Mouse (Mus musculus): Measurements from ENCODE around the gene Slc19a3.

Gene Slc19a3

GRCm38 (mm10) chr1:83038109-83038672 is at the start of gene Slc19a3:
TSS of gene Slc19a3 (minus strand) at chr1:83038448.
- CTCF ChIA-PET, result no interaction called here

GRCm38 (mm10) chr1:83084790-83085189 is 46.5 kb upstream of the Slc19a3 start:
- CTCF ChIA-PET, result no interaction called here

DNA sequence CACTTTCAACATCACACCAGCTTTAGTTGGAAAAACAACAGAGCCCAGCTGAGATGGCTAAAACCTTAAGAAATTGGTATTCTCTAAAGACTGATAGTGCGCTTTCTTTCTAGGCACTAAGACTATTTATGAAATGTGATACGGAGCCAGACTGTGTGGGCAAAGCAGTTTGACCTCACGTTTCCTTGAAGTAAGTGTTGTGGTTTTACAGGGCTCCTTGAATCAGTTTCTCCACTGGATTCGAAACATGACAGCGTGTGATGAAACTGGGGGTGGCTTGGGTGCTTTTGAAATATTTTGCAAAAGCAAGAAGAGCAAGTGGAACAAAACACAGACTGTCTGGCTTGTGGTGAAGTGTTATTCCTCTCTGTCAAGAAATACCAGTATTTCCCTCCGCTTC is 38.8 kb upstream of the Slc19a3 start:
- CTCF ChIA-PET, result interaction anchor here (0.5 kb wide), 1 partner anchor 222 kb away, joined by 7 read pairs; no protein-coding TSS in a partner anchor

DNA sequence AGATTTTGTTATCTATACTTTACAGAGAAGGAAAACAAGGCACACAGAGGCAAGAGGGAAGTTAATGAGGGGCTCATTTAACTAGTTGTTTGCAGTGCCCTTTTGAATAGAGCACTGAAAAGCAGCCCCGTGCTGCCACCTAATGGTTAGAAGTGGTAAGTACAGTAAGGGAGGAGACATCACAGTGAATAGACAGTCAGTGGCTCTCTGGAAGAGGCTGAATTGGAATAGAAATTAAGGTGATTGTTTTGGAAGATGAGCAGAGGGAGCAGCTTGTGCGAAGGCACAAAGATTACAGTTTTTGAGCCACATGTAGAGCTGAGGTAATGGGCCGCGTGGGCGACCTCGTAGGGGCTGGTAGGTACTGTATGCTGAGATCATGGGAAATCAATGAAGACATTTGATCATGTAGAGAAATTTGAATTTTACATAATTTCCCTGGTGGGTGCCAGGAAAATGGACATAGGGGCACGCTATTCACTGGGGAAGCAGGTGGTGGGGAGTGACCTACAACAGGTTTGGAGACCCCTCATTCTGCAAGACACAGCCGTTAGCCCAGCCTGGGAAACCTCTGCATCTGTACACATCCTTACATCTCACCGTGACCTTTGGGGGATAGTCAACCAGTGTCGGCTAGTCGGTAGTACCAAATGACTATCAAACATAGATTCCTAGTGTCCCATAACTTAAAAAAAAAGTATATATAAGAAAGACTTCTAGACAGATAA is 38.1 kb upstream of the Slc19a3 start:
- CTCF ChIA-PET, result interaction anchor here (0.5 kb wide), 1 partner anchor 222 kb away, joined by 7 read pairs; no protein-coding TSS in a partner anchor

- CTCF ChIA-PET, result no interaction called here
Measured at GRCm38 (mm10) chr1:83075526-83076189, 37.4 kb upstream of the Slc19a3 start.

DNA sequence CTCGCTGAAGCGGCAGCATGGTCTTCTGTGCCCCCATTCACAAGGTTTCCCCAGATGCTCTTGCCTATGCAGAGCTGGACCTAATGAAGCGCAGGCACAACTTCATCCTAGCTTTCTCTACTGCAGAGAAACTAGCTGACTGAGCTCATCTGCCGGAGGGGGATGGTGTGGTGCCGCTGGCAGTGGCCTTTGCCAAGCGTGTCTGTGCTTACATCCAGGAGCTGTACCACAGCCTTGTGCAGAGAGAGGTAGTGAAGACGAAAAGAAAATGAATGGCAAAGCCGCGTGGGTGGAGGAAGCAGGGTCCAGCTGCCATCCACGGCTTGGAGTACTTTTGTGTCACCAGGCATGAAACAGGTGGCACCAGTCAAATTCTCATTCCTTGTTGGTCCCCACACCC is 29.0 kb upstream of the Slc19a3 start:
- CTCF ChIA-PET, result no interaction called here

GRCm38 (mm10) chr1:83066577-83066976 is 28.3 kb upstream of the Slc19a3 start:
- CTCF ChIA-PET, result no interaction called here

DNA sequence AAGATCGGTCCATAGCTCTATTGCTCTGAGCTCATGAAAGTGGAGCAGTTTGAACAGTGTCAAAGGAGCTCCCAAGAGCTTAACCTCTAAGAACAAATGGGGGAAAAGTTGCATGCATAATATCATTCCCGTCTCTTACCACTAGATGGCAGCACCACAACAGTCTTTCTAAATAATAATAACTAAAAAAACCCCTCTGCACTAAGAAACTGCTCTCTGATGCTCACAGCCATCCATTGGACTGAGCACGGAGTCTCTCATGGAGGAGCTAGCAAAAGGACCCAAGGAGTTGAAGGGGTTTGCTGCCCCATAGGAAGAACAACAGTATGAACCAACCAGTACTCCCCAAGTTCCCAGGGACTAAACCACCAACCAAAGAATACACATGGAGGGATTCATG is 26.6 kb upstream of the Slc19a3 start:
- CTCF ChIA-PET, result no interaction called here

DNA sequence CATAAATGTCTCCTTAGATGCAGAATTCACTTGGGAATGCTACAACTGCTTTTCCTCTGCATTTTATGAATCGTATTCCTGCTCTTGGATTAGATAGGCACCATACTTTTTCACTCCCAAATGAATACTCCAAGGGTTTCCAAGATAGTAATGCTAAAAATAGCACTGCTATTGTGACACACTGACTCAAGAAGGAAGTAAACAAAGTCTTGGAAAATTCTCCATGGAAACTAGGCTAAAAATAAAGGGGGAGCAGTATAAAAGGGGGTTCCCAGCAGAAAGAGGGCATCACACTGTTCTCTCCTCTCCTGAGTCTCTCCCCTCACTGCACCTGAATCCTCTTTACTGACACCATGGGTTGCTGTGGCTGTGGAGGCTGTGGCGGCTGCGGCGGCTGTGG is 22.4 kb upstream of the Slc19a3 start, which contains the start of gene Krtap28-13:
Krtap28-13 (plus strand) TSS at position 288 of the 400 bp plus-strand sequence.
- CTCF ChIA-PET, result no interaction called here

DNA sequence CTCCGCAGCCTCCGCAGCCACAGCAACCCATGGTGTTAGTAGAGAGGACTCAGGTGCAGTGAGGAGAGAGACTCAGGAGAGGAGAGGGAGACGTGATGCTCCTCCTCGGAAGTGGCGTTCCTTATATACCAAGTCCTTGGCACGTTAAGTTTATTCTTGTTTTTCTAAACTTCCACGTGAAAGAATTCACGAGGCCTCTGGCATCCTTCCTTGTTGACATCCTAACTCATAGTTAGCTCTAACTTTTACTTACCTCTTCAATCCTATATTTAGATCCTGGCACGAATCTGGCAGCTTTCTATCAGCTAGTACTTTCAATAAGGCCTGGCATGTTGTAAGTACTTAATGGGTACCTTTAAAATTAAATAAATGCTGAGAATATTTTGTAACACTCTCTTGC is 21.0 kb upstream of the Slc19a3 start, which contains the start of gene A030005K14Rik:
A030005K14Rik (minus strand) TSS at position 101 of the 400 bp plus-strand sequence.
- CTCF ChIA-PET, result no interaction called here

DNA sequence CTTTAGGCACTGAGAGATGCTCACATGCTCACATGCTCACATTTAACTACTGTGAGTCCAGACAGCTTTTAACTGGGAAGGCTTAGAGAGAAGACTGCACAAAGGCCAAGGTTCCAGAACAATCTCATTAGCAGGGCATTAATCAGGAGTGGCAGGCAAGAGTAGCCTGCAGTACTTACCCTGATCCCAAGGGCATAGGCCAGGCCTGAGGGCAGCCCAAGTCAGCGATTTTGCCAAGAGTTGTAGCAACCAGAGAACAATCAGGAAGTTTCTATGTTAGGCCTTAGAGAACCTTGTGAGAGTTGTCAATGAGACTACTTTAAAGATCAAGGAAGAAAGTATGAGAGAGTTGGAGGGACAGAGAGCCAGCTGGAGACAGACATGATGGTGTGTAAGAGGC is 20.2 kb upstream of the Slc19a3 start:
- CTCF ChIA-PET, result no interaction called here

GRCm38 (mm10) chr1:83044882-83045427 is 6.7 kb upstream of the Slc19a3 start, which contains the start of gene Gm47969:
TSS of gene Gm47969 (plus strand) at chr1:83044932.
- CTCF ChIA-PET, result no interaction called here

DNA sequence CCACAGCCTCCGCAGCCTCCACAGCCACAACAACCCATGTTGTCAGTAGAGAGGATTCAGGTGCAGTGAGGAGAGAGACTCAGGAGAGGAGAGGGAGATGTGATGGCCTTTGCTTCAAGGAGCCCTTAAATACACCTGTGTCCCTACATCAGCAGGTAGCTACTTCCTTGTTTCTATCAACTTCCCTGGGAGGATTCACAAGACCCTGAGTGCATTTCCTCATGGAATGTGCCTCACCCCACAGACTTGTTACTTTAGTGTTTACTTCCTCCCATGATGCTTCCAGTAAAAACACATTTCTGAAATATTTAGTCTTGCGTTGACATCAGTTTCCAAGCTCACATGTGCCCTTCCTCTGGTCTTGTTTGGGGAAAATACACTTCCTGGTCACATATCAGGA is 4.1 kb upstream of the Slc19a3 start, which contains the start of gene Krtap28-10:
Krtap28-10 (minus strand) TSS at position 101 of the 400 bp plus-strand sequence.
- CTCF ChIA-PET, result no interaction called here

GRCm38 (mm10) chr1:83039080-83039479 is 832 bp upstream of the Slc19a3 start:
- CTCF ChIA-PET, result no interaction called here

DNA sequence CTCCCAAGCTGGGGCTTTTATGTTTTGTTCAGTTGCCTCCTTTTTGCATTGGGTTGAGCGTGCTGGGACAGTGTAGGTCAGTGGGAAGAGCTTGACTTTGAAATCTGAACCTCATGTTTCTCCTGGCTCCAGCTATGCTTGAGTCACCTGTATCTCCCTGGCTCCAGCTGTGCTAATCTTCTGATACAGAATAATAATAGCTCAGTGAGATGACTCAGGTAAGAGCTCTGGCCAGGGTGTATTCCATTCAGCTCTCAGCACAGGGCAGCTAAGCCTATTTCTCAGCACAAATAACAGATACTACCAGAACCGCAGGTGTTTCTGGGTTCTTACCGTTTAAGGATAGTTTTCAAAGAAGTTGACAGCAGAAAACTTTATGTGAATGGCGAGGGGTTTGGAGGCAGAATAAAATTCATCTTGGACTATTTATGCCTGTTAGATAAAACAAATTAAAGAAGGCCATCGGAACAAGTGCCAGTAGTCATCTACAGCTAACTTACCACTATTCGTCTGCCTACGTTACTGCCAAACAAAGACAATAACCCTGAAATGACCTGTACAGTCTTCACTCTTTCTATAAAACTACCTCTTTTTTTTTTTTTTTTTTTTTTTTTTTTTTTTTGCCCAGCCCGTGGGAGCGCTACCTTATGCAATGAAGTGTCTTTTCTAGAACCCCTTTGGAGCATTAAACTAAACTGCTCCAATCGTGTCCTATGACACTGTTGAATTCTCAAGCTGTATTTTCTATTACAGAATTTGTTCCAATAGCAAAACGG is 1.2 kb downstream of the Slc19a3 start:
- CTCF ChIA-PET, result no interaction called here

GRCm38 (mm10) chr1:83034509-83034908 is 3.7 kb downstream of the Slc19a3 start:
- CTCF ChIA-PET, result no interaction called here

GRCm38 (mm10) chr1:83032508-83032907 is 5.7 kb downstream of the Slc19a3 start:
- CTCF ChIA-PET, result no interaction called here

GRCm38 (mm10) chr1:83031950-83032349 is 6.3 kb downstream of the Slc19a3 start:
- CTCF ChIA-PET, result no interaction called here

DNA sequence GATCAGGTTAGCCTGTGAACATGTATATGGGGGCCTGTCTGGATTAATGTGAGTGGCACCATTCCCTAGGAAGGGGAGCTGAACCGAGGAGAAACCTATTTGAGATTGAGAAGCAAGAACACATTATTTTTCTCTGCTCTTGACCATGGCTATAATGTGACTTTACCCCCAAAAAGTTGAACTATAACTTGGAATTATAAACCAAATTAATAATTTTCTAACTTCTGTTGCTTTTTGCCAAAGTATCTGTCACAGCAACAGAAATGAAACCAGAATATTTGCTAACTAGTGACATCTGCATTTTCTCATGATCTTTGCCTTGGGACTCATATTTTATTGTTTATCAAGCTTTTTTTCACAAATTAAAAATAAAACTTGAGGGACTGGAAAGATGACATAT is 21.7 kb downstream of the Slc19a3 start:
- CTCF ChIA-PET, result no interaction called here

DNA sequence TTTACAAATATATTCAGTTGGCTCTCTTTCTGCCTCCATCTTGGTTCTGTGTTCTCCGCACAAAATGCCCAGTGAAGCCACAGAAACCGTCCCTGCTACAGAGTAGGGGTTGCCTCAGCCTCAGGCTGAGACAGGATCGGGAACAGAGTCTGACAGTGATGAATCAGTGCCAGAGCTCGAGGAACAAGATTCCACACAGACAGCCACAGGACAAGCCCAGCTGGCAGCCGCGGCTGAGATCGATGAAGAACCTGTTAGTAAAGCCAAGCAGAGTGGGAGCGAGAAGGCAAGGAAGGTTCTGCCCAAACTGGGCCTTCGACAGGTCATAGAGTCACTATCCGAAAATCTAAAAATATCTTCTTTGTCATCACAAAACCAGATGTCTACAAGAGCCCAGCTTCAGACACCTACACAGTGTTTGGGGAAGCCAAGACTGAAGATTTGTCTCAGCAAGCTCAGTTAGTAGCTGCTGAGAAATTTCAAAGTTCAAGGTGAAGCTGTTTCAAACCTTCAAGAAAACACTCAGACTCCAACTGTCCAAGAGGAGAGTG is 22.8 kb downstream of the Slc19a3 start:
- CTCF ChIA-PET, result no interaction called here

DNA sequence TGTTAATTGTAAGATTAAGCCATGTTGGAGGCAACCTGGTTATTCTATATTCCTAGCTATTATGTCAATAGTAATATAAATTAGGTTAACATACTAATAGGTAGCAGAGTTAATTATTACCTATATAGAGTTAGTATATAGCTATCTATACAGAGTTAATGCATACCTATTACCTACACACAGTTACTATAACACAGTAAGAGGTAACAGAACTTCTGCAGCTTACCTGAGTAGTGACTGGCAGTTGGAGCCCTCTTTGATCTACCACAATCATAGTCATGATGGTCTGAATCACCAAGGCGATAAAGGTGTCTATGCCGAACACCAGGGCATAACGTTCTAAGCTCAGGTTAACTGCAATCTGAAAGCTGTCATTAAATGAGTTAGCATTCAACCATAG is 23.8 kb downstream of the Slc19a3 start:
- CTCF ChIA-PET, result no interaction called here

GRCm38 (mm10) chr1:83007471-83007870 is 30.8 kb downstream of the Slc19a3 start:
- CTCF ChIA-PET, result no interaction called here
